Mouse (Mus musculus) spleen, adult 2 months (tissue): ENCODE measurements around the gene Teddm2.

Experiments used
- CTCF ChIP-seq: fragments of 200-500 bp; IDR thresholded peaks from 2 replicates; pipeline ENCODE4 v1.5.1; 2011; ENCODE audit warnings: mild to moderate bottlenecking, inconsistent platforms; ENCODE audit not compliant: insufficient read depth, insufficient read length, insufficient replicate concordance; ENCODE audit errors: extremely low read depth
- POLR2A ChIP-seq: fragments of 200-500 bp; IDR thresholded peaks from 2 replicates; pipeline ENCODE4 v1.6.1; 2011; ENCODE audit warnings: low read depth, low read length, inconsistent platforms

- TF ChIP-seq CTCF (no peak), POLR2A (no peak)
These were observed 97.3 kb downstream of the Teddm2 start for GRCm38 (mm10) chr1:153802691-153803090.
